Mouse (Mus musculus): ENCODE measurements around the gene Mical1.

Gene Mical1

GRCm38 (mm10) chr10:41477278-41478181 is 1.4 kb downstream of the Mical1 start:
- peak; percentile 73 for DNase-seq (ENCODE audit: low read depth, low spot score)

- DNase-seq (ENCODE audit: low read depth, low spot score): no peak
Measured at GRCm38 (mm10) chr10:41479961-41480360, 3.8 kb downstream of the Mical1 start.

GRCm38 (mm10) chr10:41480938-41481880 is 5.1 kb downstream of the Mical1 start:
- DNase-seq (ENCODE audit: low read depth, low spot score): peak; percentile 40

DNA sequence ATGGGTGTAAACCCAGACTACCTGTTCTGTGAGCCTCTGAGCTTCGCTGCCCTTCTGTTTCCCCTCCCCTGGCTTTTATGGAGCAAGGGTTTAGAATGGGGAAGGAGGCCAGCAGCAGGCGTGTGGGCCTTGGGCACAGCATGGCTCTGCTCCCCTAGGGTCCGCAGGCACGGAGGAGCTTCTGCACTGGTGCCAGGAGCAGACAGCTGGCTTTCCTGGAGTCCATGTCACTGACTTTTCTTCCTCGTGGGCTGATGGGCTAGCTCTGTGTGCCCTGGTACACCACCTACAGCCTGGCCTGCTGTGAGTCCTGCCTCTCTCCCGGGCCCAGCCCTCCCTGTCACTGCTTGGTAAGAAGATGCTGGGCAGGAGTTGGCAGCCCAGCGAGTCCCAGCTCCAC is 6.3 kb downstream of the Mical1 start:
- no peak for DNase-seq (ENCODE audit: low read depth, low spot score)

- DNase-seq (ENCODE audit: low read depth, low spot score): no peak
Measured at GRCm38 (mm10) chr10:41485778-41486177, 9.7 kb downstream of the Mical1 start.

- DNase-seq (ENCODE audit: low read depth, low spot score): no peak
Measured at GRCm38 (mm10) chr10:41486506-41487170, 10.5 kb downstream of the Mical1 start.

DNA sequence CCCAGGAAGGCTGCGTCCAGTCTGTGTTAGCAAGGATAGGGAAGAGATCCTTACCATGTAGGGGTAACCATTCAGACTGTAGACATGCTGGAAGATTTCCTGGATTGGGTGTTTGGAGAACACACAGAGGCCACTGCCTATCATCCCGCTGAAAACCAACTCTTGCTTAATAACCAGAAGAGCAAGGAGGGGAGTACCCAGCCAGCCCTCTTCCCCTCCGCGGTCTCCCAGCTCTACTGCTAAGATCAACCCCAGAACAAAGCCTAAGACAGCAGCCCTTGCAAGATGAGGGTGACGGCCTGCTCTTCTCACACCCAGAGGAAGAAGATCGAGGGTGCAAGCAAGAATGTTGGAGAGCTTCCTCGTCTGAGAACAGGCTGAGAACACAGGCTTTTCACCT is 12.8 kb downstream of the Mical1 start:
- DNase-seq (ENCODE audit: low read depth, low spot score): no peak

DNA sequence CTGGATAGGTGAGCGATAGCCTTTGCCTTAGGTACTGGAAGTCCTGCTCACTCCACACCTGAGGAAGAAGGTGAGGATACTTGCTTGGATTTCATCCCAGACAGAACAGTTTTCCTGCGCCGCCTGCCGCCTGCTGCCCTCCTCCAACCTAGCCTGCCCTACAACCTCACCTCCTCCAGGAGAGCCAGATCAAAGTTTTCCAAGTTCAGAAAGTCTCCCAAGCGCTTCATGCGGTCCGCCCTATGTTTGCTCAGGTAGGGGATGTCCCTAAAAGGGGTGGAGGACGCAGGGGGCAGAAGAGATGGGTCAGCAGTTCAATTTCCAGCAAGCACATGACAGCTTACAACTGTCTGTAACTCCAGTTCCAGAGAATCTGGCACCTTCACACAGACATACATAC is 13.2 kb downstream of the Mical1 start:
- no peak for DNase-seq (ENCODE audit: low read depth, low spot score)

GRCm38 (mm10) chr10:41489708-41490517 is 13.8 kb downstream of the Mical1 start, which contains the start of the genes Smpd2 and Ppil6:
TSS of gene Smpd2 (minus strand) at chr10:41490369.
TSS of gene Ppil6 (plus strand) at chr10:41490439.
- DNase-seq (ENCODE audit: low read depth, low spot score): peak; percentile 92

GRCm38 (mm10) chr10:41490518-41490873 is 14.4 kb downstream of the Mical1 start:
- DNase-seq (ENCODE audit: low read depth, low spot score): no peak

GRCm38 (mm10) chr10:41491111-41491510 is 15.0 kb downstream of the Mical1 start:
- no peak for DNase-seq (ENCODE audit: low read depth, low spot score)

- DNase-seq (ENCODE audit: low read depth, low spot score): no peak
Measured at GRCm38 (mm10) chr10:41500941-41501340, 24.8 kb downstream of the Mical1 start.

DNA sequence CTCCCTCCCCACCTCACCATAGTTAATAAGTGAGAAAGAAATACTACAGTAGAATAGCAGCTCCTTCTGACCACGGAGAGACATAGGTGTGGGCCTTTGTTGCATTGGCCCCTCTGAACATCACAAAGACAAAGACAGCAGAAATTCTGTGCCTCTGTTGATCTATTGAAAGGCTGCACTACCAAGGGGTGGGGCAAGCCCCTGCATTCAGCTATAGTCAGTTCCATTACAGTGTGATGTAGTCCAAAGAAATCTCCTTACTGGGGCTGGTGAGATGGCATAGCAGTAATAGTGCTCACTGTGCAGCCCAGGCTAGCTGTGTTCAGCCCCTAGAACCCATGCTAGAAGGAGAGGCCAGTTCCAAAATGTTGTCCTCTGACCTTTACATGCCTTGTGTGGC is 28.9 kb downstream of the Mical1 start:
- peak; percentile 37 for DNase-seq (ENCODE audit: low read depth, low spot score)

- DNase-seq (ENCODE audit: low read depth, low spot score): peak; percentile 94
Measured at GRCm38 (mm10) chr10:41505446-41505845, 29.3 kb downstream of the Mical1 start.

DNA sequence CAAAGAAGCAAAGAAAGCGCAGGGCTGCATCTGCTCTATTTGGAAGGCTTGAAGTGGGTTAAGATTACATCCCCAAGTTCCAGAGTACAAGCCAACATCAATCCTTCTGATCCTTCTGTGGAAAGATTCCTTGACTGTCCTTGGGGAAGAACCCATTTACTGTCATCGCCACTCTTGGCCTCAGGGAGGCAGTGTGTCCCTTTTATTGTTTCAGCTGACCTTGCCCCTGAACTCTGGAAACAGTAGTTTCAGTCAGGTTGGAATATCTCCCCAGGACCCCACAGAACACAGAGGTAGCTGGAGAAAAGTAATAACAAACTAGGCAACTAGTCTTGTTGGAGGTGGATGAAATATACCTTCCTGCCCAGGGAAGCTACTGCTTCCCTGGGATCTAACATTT is 33.0 kb downstream of the Mical1 start:
- DNase-seq (ENCODE audit: low read depth, low spot score): peak; percentile 59

DNA sequence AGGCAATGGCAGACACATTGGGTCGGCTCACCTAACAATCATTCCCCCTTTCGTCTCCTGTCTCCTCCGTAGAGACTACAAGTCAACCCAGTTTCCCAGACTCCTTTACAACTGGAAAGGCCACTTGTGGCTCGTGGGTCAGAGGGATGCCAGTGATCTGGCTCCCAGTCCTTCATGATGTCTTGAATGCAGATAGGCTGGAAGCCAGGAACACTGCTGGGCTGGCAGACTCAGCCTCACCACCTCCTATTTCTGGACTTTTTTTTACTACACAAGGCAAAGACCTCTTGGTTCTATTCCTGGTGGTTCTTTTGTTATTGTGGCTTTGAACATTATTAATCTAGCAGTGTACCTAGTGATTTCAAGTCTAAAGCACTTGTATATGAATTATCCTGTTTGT is 38.2 kb downstream of the Mical1 start:
- DNase-seq (ENCODE audit: low read depth, low spot score): no peak

- no peak for DNase-seq (ENCODE audit: low read depth, low spot score)
Measured at GRCm38 (mm10) chr10:41514921-41515320, 38.8 kb downstream of the Mical1 start.

DNA sequence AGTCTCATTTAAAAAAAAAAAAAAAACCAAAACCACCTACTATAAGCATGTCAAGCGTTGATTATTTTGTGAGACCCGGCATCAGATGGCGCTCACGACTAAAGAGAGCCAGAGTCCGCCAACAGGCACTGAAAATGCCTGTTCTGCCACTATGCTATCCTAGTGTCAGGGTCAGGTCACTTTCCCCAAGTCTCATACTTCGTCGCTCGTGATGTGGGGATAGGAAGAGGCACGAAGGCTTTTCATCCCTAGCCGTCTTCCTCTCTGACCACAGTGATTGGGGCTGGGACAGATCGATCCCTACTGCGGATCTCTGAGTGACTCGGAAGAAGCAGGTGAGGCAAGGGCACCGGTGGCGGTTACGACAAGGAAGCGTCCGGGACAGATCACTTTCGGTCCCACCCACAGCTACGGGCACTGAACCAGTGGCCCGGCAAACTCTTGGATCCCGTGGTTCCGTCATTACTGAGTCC is 42.4 kb downstream of the Mical1 start:
- peak; percentile 86 for DNase-seq (ENCODE audit: low read depth, low spot score)

- DNase-seq (ENCODE audit: low read depth, low spot score): peak; percentile 96
Measured at GRCm38 (mm10) chr10:41518981-41519618, 43.0 kb downstream of the Mical1 start, which contains the start of gene Cd164. TSS of gene Cd164 (plus strand) at chr10:41519414.
